Mouse (Mus musculus) lung, embryonic 15.5 days (tissue): ENCODE measurements around the gene Ceacam15. TPM values are rescaled to one million over a fixed set of nuclear protein-coding genes. Genes with fewer than 3 reads are reported as not detected.
"Not testable (repeated sequence)": the region's sequence is repeated elsewhere in the genome, so short reads cannot be mapped to it uniquely, and the experiment has no call there.

Experiments used
- ATAC-seq: fragments of 200-750 bp; cut with Nextera tagmentation; 2 replicates; pipeline ENCODE4 v1.8.0; 2017; ENCODE audit warnings: moderate number of reproducible peaks, borderline replicate concordance; ENCODE audit not compliant: low FRiP score, low TSS enrichment; ENCODE audit errors: extremely low read depth
- H3K27ac ChIP-seq: fragments of 300-500 bp; sonication (generic); 2 replicates; pipeline ENCODE4 v1.5.1; 2015; ENCODE audit warnings: moderate library complexity, mild to moderate bottlenecking, inconsistent platforms
- H3K27me3 ChIP-seq: fragments of 300-500 bp; sonication (generic); 2 replicates; pipeline ENCODE4 v1.6.1; 2015; ENCODE audit warnings: inconsistent platforms
- H3K36me3 ChIP-seq: fragments of 300-500 bp; sonication (generic); 2 replicates; pipeline ENCODE4 v1.6.1; 2015; ENCODE audit warnings: inconsistent platforms
- H3K4me1 ChIP-seq: fragments of 300-500 bp; sonication (generic); 2 replicates; pipeline ENCODE4 v1.6.1; 2015; ENCODE audit warnings: inconsistent platforms
- H3K4me2 ChIP-seq: fragments of 300-500 bp; sonication (generic); 2 replicates; pipeline ENCODE4 v1.6.1; 2015; ENCODE audit warnings: inconsistent platforms, mild to moderate bottlenecking, moderate library complexity
- H3K4me3 ChIP-seq: fragments of 300-500 bp; sonication (generic); 2 replicates; pipeline ENCODE4 v1.5.1; 2015; ENCODE audit warnings: mild to moderate bottlenecking, inconsistent platforms
- H3K9ac ChIP-seq: fragments of 300-500 bp; sonication (generic); 2 replicates; pipeline ENCODE4 v1.6.1; 2015; ENCODE audit warnings: inconsistent platforms
- H3K9me3 ChIP-seq: fragments of 300-500 bp; sonication (generic); 2 replicates; pipeline ENCODE4 v1.6.1; 2016; ENCODE audit warnings: inconsistent platforms
- WGBS: fragments of 180-500 bp; shearing (Covaris S2); methylation state at CpG from one replicate; pipeline ENCODE4 v1.1.7; 2015; 5-methylcytosine and 5-hydroxymethylcytosine counted together
- polyA plus RNA-seq: library from polyadenylated mRNA; unstranded; fragments of >200 nt; fragmentation: Nextera tagmentation; extraction: Ambion mirVana; gene quantifications from 2 replicates; pipeline ENCODE4 v1.2.1, GENCODE M21; 2015

Ceacam15 gene
- polyA plus RNA-seq, 1 experiment from 2014 or later: not detected

DNA sequence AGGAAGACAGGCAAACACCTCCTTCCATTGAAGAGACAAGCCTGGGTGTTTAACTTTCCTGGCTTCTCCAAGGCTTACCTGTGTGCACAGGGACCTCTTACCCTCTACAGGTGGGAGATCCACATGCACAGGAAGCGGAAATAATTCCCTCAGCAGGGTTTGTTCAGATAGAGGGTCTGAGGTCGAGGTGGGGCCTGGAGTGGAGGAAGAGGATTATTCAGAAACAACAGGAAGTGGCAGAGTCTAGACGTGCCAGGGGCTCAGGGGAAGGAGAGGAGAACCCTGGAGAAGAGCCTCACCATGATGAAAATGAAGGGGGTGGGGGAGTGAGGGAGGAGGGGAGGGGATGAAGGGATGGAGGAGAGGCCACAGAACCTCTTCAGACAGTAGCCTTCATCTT, 4.7 kb upstream of the Ceacam15 start:
- not testable (repeated sequence) for H3K9me3 ChIP-seq, ATAC-seq, H3K27me3 ChIP-seq, H3K4me3 ChIP-seq, H3K9ac ChIP-seq, H3K27ac ChIP-seq, H3K36me3 ChIP-seq, H3K4me2 ChIP-seq, H3K4me1 ChIP-seq
- WGBS: 30% methylated on average over 3 of the region's 3 CpGs

DNA sequence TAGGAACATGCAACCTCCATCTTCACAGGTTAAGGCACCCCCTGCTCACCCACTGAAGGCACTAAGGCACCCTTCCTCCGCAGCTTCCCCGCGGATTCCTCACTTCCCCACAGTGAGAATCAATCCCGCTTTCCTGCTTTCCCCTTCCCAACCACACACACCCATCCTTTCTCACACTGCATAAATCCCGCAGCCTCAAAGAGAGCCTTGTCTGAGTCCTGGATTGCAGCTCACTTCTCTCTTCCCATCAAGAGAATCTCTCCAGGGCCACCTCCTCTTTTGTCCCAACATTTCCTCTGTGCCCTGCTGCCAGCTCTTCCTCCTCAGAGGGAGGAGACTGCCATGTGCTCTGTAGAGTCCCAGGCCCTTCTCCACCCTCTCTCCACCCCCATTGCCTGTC, 806 bp downstream of the Ceacam15 start:
- 33% methylated on average over 5 of the region's 5 CpGs for WGBS

DNA sequence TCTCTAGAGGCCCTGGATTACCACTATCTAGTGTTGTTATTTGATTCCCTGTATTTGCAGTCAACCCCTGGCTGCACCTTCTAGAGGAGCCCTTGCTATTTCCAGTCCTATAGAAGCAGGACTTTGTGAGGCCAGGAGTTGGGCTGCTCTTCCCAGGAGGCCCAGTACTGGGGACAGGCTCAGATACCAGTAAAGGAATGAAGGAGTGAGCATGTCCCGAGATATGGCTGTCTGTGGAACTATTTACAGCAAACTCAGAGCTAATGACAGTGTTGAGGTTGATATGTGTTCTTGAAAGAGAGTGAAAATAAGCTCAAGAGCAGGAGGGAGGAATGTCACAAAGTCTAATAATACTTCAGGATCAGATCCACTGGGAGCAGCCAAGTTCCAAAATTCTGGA, 1.7 kb downstream of the Ceacam15 start:
- Histone ChIP-seq H3K9me3 (no peaks in the 10 kb centered on the region), H3K4me3 (no peak overlapping the region), H3K9ac (no peak overlapping the region), H3K27ac (no peak overlapping the region), H3K4me1 (no peaks in the 10 kb centered on the region), H3K36me3 (no peaks in the 10 kb centered on the region), H3K4me2 (no peak overlapping the region), H3K27me3 (no peaks in the 10 kb centered on the region)
- WGBS: 48% methylated on average over 1 of the region's 1 CpGs
- no peak for ATAC-seq

More for the DNA sequence above, 806 bp downstream of the Ceacam15 start:
- H3K27me3 ChIP-seq, H3K4me2 ChIP-seq, H3K4me3 ChIP-seq, H3K36me3 ChIP-seq, H3K4me1 ChIP-seq, H3K9ac ChIP-seq, H3K27ac ChIP-seq, H3K9me3 ChIP-seq, ATAC-seq: not testable (repeated sequence)

DNA sequence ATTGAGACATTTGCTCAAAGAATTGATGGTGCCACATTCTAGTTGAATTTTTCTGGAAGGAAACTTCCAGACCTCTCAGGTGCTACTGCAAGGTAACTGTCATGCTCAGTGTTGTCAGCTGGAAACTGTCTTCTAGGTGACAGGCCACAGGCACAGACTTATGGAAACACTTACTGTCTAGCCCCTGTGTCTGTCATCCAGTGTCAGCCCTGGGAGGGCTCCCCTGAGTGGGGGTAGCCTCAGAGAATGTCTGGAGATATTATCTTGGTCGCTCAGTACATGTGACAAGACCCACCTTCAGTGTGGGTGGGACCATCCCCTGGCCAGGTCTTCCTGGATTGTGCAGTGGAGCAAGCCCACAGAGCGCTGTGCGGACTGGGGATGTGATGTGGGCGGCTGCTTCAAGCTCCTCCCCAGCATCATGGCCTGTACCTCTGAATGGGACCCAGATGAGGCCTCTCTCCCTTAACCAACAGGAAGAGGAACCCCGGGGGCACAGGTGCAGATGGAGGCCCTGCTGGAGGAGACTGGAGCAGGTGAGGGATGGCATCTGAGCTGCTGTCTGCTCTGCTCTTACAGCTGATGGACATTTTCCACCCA, 7.1 kb downstream of the Ceacam15 start:
- WGBS: 62% methylated on average over 5 of the region's 5 CpGs
- not testable (repeated sequence) for H3K9ac ChIP-seq, H3K9me3 ChIP-seq, ATAC-seq, H3K4me1 ChIP-seq, H3K27me3 ChIP-seq, H3K27ac ChIP-seq, H3K4me2 ChIP-seq, H3K36me3 ChIP-seq, H3K4me3 ChIP-seq

DNA sequence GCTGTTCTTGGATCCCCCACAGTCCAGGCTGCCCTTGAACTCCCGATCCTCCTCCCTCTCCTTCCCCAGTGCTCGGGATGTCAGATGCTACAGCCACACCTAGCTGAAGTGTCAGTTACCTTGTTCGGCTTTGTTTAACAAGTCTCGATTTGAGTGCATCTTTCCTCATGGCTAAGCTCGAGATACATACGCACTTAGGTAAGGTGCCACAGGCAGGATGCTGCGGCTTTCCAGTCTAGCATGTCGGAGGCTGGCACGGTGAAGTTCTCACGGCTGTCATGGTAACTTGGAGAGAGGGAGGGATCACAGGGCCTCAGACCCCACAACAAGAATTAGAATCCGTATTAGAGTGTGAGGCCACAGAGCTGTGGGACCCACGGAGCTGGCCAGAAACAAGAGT, 31.2 kb downstream of the Ceacam15 start:
- no peak overlapping the region for H3K9ac ChIP-seq
- H3K4me3 ChIP-seq: no peak overlapping the region
- H3K27ac ChIP-seq: no peak overlapping the region
- H3K4me1 ChIP-seq: no peaks in the 10 kb centered on the region
- no peaks in the 10 kb centered on the region for H3K36me3 ChIP-seq
- no peaks in the 10 kb centered on the region for H3K27me3 ChIP-seq
- no peak for ATAC-seq
- no peak overlapping the region for H3K4me2 ChIP-seq
- WGBS: 54% methylated on average over 12 of the region's 12 CpGs
- no peaks in the 10 kb centered on the region for H3K9me3 ChIP-seq

DNA sequence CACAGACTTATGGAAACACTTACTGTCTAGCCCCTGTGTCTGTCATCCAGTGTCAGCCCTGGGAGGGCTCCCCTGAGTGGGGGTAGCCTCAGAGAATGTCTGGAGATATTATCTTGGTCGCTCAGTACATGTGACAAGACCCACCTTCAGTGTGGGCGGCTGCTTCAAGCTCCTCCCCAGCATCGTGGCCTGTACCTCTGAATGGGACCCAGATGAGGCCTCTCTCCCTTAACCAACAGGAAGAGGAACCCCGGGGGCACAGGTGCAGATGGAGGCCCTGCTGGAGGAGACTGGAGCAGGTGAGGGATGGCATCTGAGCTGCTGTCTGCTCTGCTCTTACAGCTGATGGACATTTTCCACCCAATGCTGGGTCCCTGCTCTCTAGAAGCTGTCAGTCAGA, 32.4 kb downstream of the Ceacam15 start:
- H3K27ac ChIP-seq, H3K9me3 ChIP-seq, ATAC-seq, H3K27me3 ChIP-seq, H3K4me1 ChIP-seq, H3K36me3 ChIP-seq, H3K4me3 ChIP-seq, H3K4me2 ChIP-seq, H3K9ac ChIP-seq: not testable (repeated sequence)
- WGBS: 51% methylated on average over 4 of the region's 4 CpGs

DNA sequence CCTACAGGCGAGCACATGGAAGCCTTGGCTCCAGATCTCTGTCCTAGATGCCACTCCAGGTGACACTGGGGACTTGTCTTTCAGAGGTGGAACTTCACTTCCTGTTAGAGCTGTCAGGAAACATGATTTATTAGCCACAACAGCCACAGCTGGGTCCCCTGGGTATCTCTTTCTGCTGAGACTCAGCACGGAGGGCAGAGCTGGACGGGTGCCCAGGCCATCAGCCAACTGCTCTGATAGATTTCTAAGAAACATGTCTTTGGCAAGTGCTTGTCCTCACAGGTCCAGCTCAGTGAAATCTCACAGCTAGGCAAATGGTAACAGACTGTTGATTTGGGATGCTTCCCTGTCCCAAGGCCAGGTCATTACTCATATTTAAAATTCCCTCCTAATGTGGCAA, 36.5 kb downstream of the Ceacam15 start:
- no peaks in the 10 kb centered on the region for H3K27me3 ChIP-seq
- no peak overlapping the region for H3K4me3 ChIP-seq
- no peak overlapping the region for H3K27ac ChIP-seq
- H3K4me2 ChIP-seq: no peak overlapping the region
- H3K36me3 ChIP-seq: no peaks in the 10 kb centered on the region
- no peaks in the 10 kb centered on the region for H3K4me1 ChIP-seq
- no peak overlapping the region for H3K9ac ChIP-seq
- ATAC-seq: no peak
- no peaks in the 10 kb centered on the region for H3K9me3 ChIP-seq
- WGBS: 51% methylated on average over 3 of the region's 3 CpGs

DNA sequence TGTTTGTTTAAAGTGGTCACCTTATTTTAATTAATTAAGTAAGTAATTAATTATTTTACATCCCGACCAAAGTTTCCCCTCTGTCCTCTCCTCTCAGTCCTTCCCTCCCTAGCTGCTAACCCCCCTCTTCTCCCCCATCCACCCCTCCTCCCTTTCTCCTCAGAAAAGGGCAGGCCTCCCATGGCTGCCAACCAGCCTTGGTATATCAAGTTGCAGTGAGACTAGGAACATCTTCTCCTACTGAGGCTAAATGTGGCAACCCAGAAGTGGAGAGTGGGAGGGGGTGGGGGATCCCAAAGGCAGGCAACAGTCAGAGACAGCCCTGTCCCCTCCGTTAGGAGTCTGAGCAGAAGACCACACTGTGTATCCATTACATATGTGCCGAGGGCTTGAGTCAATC, 40.4 kb downstream of the Ceacam15 start:
- 40% methylated on average over 3 of the region's 3 CpGs for WGBS
- no peak overlapping the region for H3K9ac ChIP-seq
- no peaks in the 10 kb centered on the region for H3K4me1 ChIP-seq
- no peaks in the 10 kb centered on the region for H3K36me3 ChIP-seq
- no peak overlapping the region for H3K4me2 ChIP-seq
- no peak overlapping the region for H3K4me3 ChIP-seq
- no peaks in the 10 kb centered on the region for H3K27me3 ChIP-seq
- no peak for ATAC-seq
- no peaks in the 10 kb centered on the region for H3K9me3 ChIP-seq
- H3K27ac ChIP-seq: no peak overlapping the region

DNA sequence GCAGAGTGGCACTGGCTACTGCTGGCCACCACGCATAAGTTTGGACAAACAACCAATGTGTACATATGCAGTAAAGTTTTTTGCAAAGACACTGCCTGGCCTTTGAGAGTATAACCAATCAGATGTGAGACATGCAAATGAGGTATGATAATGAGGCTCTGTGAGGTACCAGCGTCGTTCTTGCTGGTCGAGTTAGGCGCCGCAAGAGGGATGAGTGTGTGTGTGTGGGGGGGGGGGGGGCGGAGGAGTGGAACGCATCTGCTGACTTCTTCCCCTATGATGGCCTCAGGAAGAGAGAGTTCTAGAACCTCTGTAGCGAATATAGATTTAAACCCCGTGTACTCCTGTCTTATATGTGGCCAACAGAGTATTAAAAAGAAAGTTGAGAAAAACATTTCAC, 41.6 kb downstream of the Ceacam15 start:
- not testable (repeated sequence) for H3K36me3 ChIP-seq, H3K27ac ChIP-seq

DNA sequence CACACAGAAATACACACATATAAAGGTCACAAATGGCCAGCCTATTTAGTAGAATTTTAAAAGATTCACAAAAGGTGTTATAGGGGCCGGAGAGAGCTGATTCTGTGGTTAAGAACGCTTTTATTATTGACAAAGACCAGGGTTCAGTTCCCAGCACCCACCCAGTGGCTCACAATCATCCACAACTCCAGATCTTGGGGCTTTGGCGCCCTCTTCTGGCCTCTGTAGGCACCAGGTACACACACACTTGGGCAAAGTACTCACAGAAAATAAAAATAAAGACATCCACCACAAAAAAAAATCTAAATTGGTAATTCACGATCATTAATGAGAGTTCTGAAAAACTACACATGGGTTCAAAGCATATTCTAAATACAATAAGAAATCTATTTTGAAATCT, 43.6 kb downstream of the Ceacam15 start:
- Histone ChIP-seq H3K4me3 (no peak overlapping the region), H3K27me3 (no peaks in the 10 kb centered on the region), H3K9ac (no peak overlapping the region), H3K36me3 (no peaks in the 10 kb centered on the region), H3K4me2 (no peak overlapping the region), H3K27ac (no peak overlapping the region), H3K9me3 (no peaks in the 10 kb centered on the region), H3K4me1 (0 out of 2 replicates have a peak, but pooled peaks cover 3% of the 10 kb centered on the region)
- WGBS: 64% methylated on average over 4 of the region's 4 CpGs
- ATAC-seq: no peak

More for the DNA sequence above, 41.6 kb downstream of the Ceacam15 start:
- not testable (repeated sequence) for H3K9ac ChIP-seq, H3K4me2 ChIP-seq, H3K4me1 ChIP-seq, H3K4me3 ChIP-seq, H3K9me3 ChIP-seq, H3K27me3 ChIP-seq
- WGBS: 11% methylated on average over 10 of the region's 10 CpGs
- ATAC-seq: peak; percentile 43; the same call in 1 of the 2 replicates

DNA sequence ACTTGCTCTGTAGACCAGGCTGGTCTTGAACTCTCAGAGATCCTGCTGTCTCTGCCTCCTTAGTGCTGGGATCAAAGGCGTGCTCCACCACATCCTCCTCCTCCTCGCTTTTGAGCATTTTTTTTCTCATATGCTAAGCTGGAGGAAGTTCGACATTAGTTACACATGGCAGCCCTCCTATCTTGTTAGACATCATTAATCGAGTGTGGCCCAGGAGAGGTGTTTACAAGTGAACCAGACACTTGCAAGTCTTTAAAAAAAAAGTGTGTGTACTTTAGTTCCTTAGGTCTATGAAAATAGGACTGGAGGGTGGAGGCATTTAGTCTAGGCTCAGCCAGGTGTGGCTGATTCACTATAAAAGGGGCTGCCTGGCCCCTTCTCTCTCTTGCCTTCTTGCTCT, 44.5 kb downstream of the Ceacam15 start:
- H3K4me1 ChIP-seq: 0 out of 2 replicates have a peak, but pooled peaks cover 3% of the 10 kb centered on the region
- ATAC-seq: no peak

DNA sequence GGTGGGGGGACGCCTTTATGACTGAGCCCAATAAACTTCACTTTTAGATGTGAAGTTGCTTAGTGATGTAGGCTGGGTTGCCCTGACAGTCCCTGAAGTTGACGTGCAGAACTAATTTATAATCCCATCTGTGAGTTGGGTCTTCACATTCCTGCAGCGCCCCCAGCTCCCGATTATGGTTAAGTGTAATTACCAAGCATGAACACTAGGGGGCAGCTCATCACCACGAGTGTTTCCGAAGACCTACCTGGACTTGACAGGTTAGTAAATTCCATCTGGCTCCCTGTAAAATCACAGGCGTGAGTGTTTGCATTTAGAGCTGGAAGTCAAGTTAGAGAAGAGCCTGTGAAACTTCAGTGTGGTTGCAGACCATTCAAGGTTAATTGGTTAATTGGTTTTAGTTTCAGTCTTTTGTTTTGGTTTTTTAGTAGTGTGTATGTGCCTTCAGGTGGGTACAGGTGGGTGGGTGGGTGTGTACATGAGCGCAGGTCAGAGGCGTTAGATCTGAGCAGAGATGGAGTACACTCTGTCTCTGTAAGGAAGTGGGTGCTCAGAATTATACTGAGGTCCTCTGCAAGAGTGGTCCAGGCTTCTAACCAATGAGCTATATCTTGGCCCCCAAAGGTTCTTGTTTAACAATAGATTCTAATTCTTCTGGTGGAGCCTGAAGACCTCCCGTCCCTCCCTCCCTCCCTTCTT, 45.8 kb downstream of the Ceacam15 start:
- no peaks in the 10 kb centered on the region for H3K9me3 ChIP-seq
- ATAC-seq: no peak
- H3K27me3 ChIP-seq: no peaks in the 10 kb centered on the region
- H3K9ac ChIP-seq: no peak overlapping the region
- 15% methylated on average over 10 of the region's 10 CpGs for WGBS
- H3K36me3 ChIP-seq: no peaks in the 10 kb centered on the region
- no peak overlapping the region for H3K4me3 ChIP-seq
- 0 out of 2 replicates have a peak, but pooled peaks cover 3% of the 10 kb centered on the region for H3K4me1 ChIP-seq
- H3K4me2 ChIP-seq: no peak overlapping the region
- no peak overlapping the region for H3K27ac ChIP-seq

More for the DNA sequence above, 44.5 kb downstream of the Ceacam15 start:
- 39% methylated on average over 4 of the region's 4 CpGs for WGBS
- Histone ChIP-seq H3K9ac (no peak overlapping the region), H3K27ac (no peak overlapping the region), H3K27me3 (no peaks in the 10 kb centered on the region), H3K9me3 (no peaks in the 10 kb centered on the region), H3K36me3 (no peaks in the 10 kb centered on the region), H3K4me3 (no peak overlapping the region), H3K4me2 (no peak overlapping the region)
